Mouse (Mus musculus): ENCODE measurements at regions not wholly inside any gene's neighbourhood (a gene's known extent, or its start where the extent isn't known, plus 50 kb on each side); places are given as distances from the start of the nearest gene placed in this dataset.

GRCm38 (mm10) chr9:63087195-63087594, 61.6 kb downstream of the Skor1 start:
- Histone ChIP-seq H3K4me1 (replicated peaks) (peaks cover 19% of the 10 kb centered on the region), H3K4me3 (no peak overlapping the region), H3K36me3 (no peaks in the 10 kb centered on the region), H3K27ac (no peak overlapping the region), H3K4me2 (no peak overlapping the region), H3K9ac (no peak overlapping the region), H3K9me3 (replicated peaks) (no peaks in the 10 kb centered on the region), H3K27me3 (no peaks in the 10 kb centered on the region)
- ATAC-seq (replicated peaks; ENCODE audit: insufficient number of reproducible peaks, insufficient read depth, low FRiP score, low read depth), result no peak
- 70% methylated on average over 4 of the region's 4 CpGs for WGBS

- WGBS, result 84% methylated on average over 1 of the region's 1 CpGs
- ATAC-seq (replicated peaks; ENCODE audit: insufficient number of reproducible peaks, insufficient read depth, low FRiP score, low read depth), result no peak
- no peak overlapping the region for H3K4me2 ChIP-seq
Observed at GRCm38 (mm10) chr9:63086671-63087070, 62.1 kb downstream of the Skor1 start.

GRCm38 (mm10) chr9:63082830-63083229, 65.9 kb downstream of the Skor1 start:
- no peak for ATAC-seq (replicated peaks; ENCODE audit: insufficient number of reproducible peaks, insufficient read depth, low FRiP score, low read depth)
- H3K9me3 ChIP-seq (replicated peaks), result no peaks in the 10 kb centered on the region
- H3K27ac ChIP-seq, result no peak overlapping the region
- no peak overlapping the region for H3K9ac ChIP-seq
- WGBS, result 85% methylated on average over 7 of the region's 7 CpGs
- no peak overlapping the region for H3K4me2 ChIP-seq
- no peak overlapping the region for H3K4me3 ChIP-seq
- H3K36me3 ChIP-seq, result no peaks in the 10 kb centered on the region
- no peaks in the 10 kb centered on the region for H3K27me3 ChIP-seq
- no peaks in the 10 kb centered on the region for H3K4me1 ChIP-seq (replicated peaks)

More at GRCm38 (mm10) chr9:63086671-63087070, 62.1 kb downstream of the Skor1 start:
- H3K27ac ChIP-seq, result no peak overlapping the region
- no peaks in the 10 kb centered on the region for H3K36me3 ChIP-seq
- no peak overlapping the region for H3K4me3 ChIP-seq
- H3K9ac ChIP-seq, result no peak overlapping the region
- H3K27me3 ChIP-seq, result no peaks in the 10 kb centered on the region
- no peaks in the 10 kb centered on the region for H3K9me3 ChIP-seq (replicated peaks)
- H3K4me1 ChIP-seq (replicated peaks), result peaks cover 13% of the 10 kb centered on the region

GRCm38 (mm10) chr9:63082311-63082710, 66.5 kb downstream of the Skor1 start:
- no peaks in the 10 kb centered on the region for H3K9me3 ChIP-seq (replicated peaks)
- H3K27ac ChIP-seq, result no peak overlapping the region
- H3K4me3 ChIP-seq, result no peak overlapping the region
- 83% methylated on average over 3 of the region's 3 CpGs for WGBS
- H3K9ac ChIP-seq, result no peak overlapping the region
- no peaks in the 10 kb centered on the region for H3K27me3 ChIP-seq
- no peaks in the 10 kb centered on the region for H3K4me1 ChIP-seq (replicated peaks)
- ATAC-seq (replicated peaks; ENCODE audit: insufficient number of reproducible peaks, insufficient read depth, low FRiP score, low read depth), result no peak
- no peaks in the 10 kb centered on the region for H3K36me3 ChIP-seq
- H3K4me2 ChIP-seq, result no peak overlapping the region

GRCm38 (mm10) chr9:63080406-63080805, 68.4 kb downstream of the Skor1 start:
- Histone ChIP-seq H3K4me1 (replicated peaks) (peaks cover 3% of the 10 kb centered on the region), H3K9me3 (replicated peaks) (no peaks in the 10 kb centered on the region), H3K27ac (no peak overlapping the region), H3K36me3 (no peaks in the 10 kb centered on the region), H3K4me2 (no peak overlapping the region), H3K4me3 (no peak overlapping the region), H3K9ac (no peak overlapping the region), H3K27me3 (no peaks in the 10 kb centered on the region)
- 86% methylated on average over 5 of the region's 5 CpGs for WGBS
- ATAC-seq (replicated peaks; ENCODE audit: insufficient number of reproducible peaks, insufficient read depth, low FRiP score, low read depth), result no peak

- Histone ChIP-seq H3K9me3 (replicated peaks) (no peaks in the 10 kb centered on the region), H3K4me3 (no peak overlapping the region), H3K4me2 (no peak overlapping the region), H3K27me3 (no peaks in the 10 kb centered on the region), H3K4me1 (replicated peaks) (peaks cover 24% of the 10 kb centered on the region), H3K27ac (peak overlapping the region; percentile 49), H3K36me3 (no peaks in the 10 kb centered on the region), H3K9ac (no peak overlapping the region)
- peak; percentile 85 for ATAC-seq (replicated peaks; ENCODE audit: insufficient number of reproducible peaks, insufficient read depth, low FRiP score, low read depth)
- 21% methylated on average over 5 of the region's 5 CpGs for WGBS
Observed at GRCm38 (mm10) chr9:63075252-63075651, 73.5 kb downstream of the Skor1 start.

- H3K27ac ChIP-seq, result peak overlapping the region; percentile 49
- no peak overlapping the region for H3K4me2 ChIP-seq
- ATAC-seq (replicated peaks; ENCODE audit: insufficient number of reproducible peaks, insufficient read depth, low FRiP score, low read depth), result no peak
- 40% methylated on average over 7 of the region's 7 CpGs for WGBS
- H3K36me3 ChIP-seq, result no peaks in the 10 kb centered on the region
- H3K9ac ChIP-seq, result no peak overlapping the region
- H3K4me3 ChIP-seq, result no peak overlapping the region
- H3K27me3 ChIP-seq, result no peaks in the 10 kb centered on the region
- peaks cover 24% of the 10 kb centered on the region for H3K4me1 ChIP-seq (replicated peaks)
- H3K9me3 ChIP-seq (replicated peaks), result no peaks in the 10 kb centered on the region
Observed at GRCm38 (mm10) chr9:63074803-63075202, 74.0 kb downstream of the Skor1 start.

- Histone ChIP-seq H3K36me3 (no peaks in the 10 kb centered on the region), H3K4me1 (replicated peaks) (peaks cover 24% of the 10 kb centered on the region), H3K27me3 (no peaks in the 10 kb centered on the region), H3K9ac (no peak overlapping the region), H3K9me3 (replicated peaks) (no peaks in the 10 kb centered on the region), H3K27ac (peak overlapping the region; percentile 49), H3K4me3 (no peak overlapping the region), H3K4me2 (peak overlapping the region; percentile 5; the same call in 1 of the 2 replicates)
- WGBS, result 28% methylated on average over 10 of the region's 10 CpGs
- no peak for ATAC-seq (replicated peaks; ENCODE audit: insufficient number of reproducible peaks, insufficient read depth, low FRiP score, low read depth)
Observed at GRCm38 (mm10) chr9:63074023-63074750, 74.6 kb downstream of the Skor1 start.

GRCm38 (mm10) chr9:63071032-63071431, 77.7 kb downstream of the Skor1 start:
- no peaks in the 10 kb centered on the region for H3K36me3 ChIP-seq
- no peaks in the 10 kb centered on the region for H3K9me3 ChIP-seq (replicated peaks)
- no peak overlapping the region for H3K4me3 ChIP-seq
- H3K27ac ChIP-seq, result peak overlapping the region; percentile 33; the same call in 1 of the 2 replicates
- no peak for ATAC-seq (replicated peaks; ENCODE audit: insufficient number of reproducible peaks, insufficient read depth, low FRiP score, low read depth)
- H3K4me1 ChIP-seq (replicated peaks), result peaks cover 25% of the 10 kb centered on the region
- H3K9ac ChIP-seq, result no peak overlapping the region
- no peaks in the 10 kb centered on the region for H3K27me3 ChIP-seq
- 22% methylated on average over 6 of the region's 6 CpGs for WGBS
- H3K4me2 ChIP-seq, result no peak overlapping the region

- WGBS, result 85% methylated on average over 6 of the region's 6 CpGs
- H3K4me3 ChIP-seq, result no peak overlapping the region
- no peak for ATAC-seq (replicated peaks; ENCODE audit: insufficient number of reproducible peaks, insufficient read depth, low FRiP score, low read depth)
- peaks cover 18% of the 10 kb centered on the region for H3K4me1 ChIP-seq (replicated peaks)
- H3K36me3 ChIP-seq, result no peaks in the 10 kb centered on the region
- H3K9me3 ChIP-seq (replicated peaks), result no peaks in the 10 kb centered on the region
- H3K9ac ChIP-seq, result no peak overlapping the region
- no peaks in the 10 kb centered on the region for H3K27me3 ChIP-seq
- H3K27ac ChIP-seq, result no peak overlapping the region
- no peak overlapping the region for H3K4me2 ChIP-seq
Observed at GRCm38 (mm10) chr9:63069919-63070318, 78.8 kb downstream of the Skor1 start.

- Histone ChIP-seq H3K4me3 (no peak overlapping the region), H3K9me3 (replicated peaks) (peaks cover 8% of the 10 kb centered on the region), H3K36me3 (no peaks in the 10 kb centered on the region; the same call in 1 of the 2 replicates), H3K27me3 (no peaks in the 10 kb centered on the region), H3K4me1 (replicated peaks) (peaks cover 8% of the 10 kb centered on the region), H3K27ac (no peak overlapping the region), H3K9ac (no peak overlapping the region), H3K4me2 (no peak overlapping the region)
- ATAC-seq (replicated peaks; ENCODE audit: insufficient number of reproducible peaks, insufficient read depth, low FRiP score, low read depth), result no peak
- WGBS, result 72% methylated on average over 2 of the region's 2 CpGs
Observed at GRCm38 (mm10) chr9:63067054-63067406, 79.3 kb upstream of the Pias1 start.

GRCm38 (mm10) chr9:63066384-63067053, 78.8 kb upstream of the Pias1 start:
- no peaks in the 10 kb centered on the region for H3K27me3 ChIP-seq
- H3K4me2 ChIP-seq, result no peak overlapping the region
- ATAC-seq (replicated peaks; ENCODE audit: insufficient number of reproducible peaks, insufficient read depth, low FRiP score, low read depth), result no peak
- no peak overlapping the region for H3K9ac ChIP-seq
- H3K9me3 ChIP-seq (replicated peaks), result peaks cover 8% of the 10 kb centered on the region
- no peak overlapping the region for H3K4me3 ChIP-seq
- no peaks in the 10 kb centered on the region; the same call in 1 of the 2 replicates for H3K36me3 ChIP-seq
- no peak overlapping the region for H3K27ac ChIP-seq
- H3K4me1 ChIP-seq (replicated peaks), result peaks cover 8% of the 10 kb centered on the region
- 66% methylated on average over 10 of the region's 10 CpGs for WGBS
